Mouse (Mus musculus): ENCODE measurements around the gene Ranbp6. TPM values are rescaled to one million over a fixed set of nuclear protein-coding genes. Genes with fewer than 3 reads are reported as not detected.

Ranbp6 gene
- polyA plus RNA-seq, 1 experiment from 2014 or later, result 5.2 TPM

DNA sequence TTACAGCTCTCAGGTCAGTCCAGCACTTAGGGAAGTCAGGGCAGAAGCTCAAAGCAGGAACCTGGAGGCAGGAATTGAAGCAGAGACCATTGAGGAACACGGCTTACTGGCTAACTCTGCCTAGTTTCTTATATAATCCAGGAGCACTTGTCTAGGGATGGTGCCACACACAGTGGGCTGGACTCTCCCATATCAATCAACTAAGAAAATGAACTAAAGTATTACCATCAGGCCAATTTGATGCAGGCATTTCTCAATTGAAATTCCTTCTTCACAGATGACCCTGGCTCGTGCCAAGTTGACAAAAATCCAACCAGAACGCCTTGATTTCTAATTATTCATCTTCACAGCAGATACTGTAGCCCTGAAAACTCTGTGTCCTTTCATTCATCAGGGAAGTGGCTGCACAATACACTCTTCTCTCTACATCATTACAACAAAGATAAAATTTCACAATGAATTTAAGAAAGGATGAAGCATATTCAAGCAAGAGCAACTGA, 25.9 kb upstream of the Ranbp6 start:
- ATAC-seq (ENCODE audit: insufficient read depth), result no peak
- no peaks in the 10 kb centered on the region for H3K9me3 ChIP-seq (replicated peaks)
- H3K4me2 ChIP-seq, result no peak overlapping the region
- no peaks in the 10 kb centered on the region for H3K4me1 ChIP-seq (replicated peaks)
- no peak overlapping the region for H3K9ac ChIP-seq
- H3K4me3 ChIP-seq (replicated peaks), result no peak overlapping the region
- 48% methylated on average over 3 of the region's 3 CpGs for WGBS (ENCODE audit: insufficient replicate concordance)
- no peak overlapping the region for H3K27ac ChIP-seq (replicated peaks)
- no peaks in the 10 kb centered on the region for H3K36me3 ChIP-seq (replicated peaks)
- no peaks in the 10 kb centered on the region for H3K27me3 ChIP-seq

DNA sequence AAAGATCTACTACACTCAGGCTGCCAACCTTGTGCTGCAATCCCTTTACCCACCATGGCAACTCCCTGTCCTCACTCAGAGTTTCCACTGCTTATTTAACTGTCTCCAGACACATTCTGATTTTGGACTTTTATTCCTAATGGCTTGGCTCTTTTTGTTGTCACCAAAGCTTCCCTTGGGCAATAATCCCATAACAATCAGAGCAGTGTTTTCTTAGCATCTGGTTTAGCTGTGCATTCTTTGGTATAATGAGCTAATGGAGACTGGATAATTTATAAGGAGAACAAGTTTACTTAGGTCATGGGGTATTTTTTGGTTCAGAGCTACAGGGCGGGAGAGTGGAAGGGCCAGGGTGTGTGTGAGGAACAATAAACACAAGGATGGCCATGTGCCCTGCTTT, 25.4 kb upstream of the Ranbp6 start:
- WGBS (ENCODE audit: insufficient replicate concordance), result 75% methylated on average over 1 of the region's 1 CpGs
- Histone ChIP-seq H3K27ac (replicated peaks) (no peak overlapping the region), H3K36me3 (replicated peaks) (no peaks in the 10 kb centered on the region), H3K9me3 (replicated peaks) (no peaks in the 10 kb centered on the region), H3K4me3 (replicated peaks) (no peak overlapping the region), H3K27me3 (no peaks in the 10 kb centered on the region), H3K4me1 (replicated peaks) (no peaks in the 10 kb centered on the region), H3K4me2 (no peak overlapping the region), H3K9ac (no peak overlapping the region)
- ATAC-seq (ENCODE audit: insufficient read depth), result no peak

- no peak overlapping the region for H3K27ac ChIP-seq (replicated peaks)
- H3K9ac ChIP-seq, result no peak overlapping the region
- WGBS (ENCODE audit: insufficient replicate concordance), result 59% methylated on average over 3 of the region's 3 CpGs
- no peaks in the 10 kb centered on the region for H3K36me3 ChIP-seq (replicated peaks)
- H3K27me3 ChIP-seq, result no peaks in the 10 kb centered on the region
- H3K9me3 ChIP-seq (replicated peaks), result no peaks in the 10 kb centered on the region
- H3K4me3 ChIP-seq (replicated peaks), result no peak overlapping the region
- no peaks in the 10 kb centered on the region for H3K4me1 ChIP-seq (replicated peaks)
- no peak for ATAC-seq (ENCODE audit: insufficient read depth)
- no peak overlapping the region for H3K4me2 ChIP-seq
These were observed 22.7 kb upstream of the Ranbp6 start for GRCm38 (mm10) chr19:29835364-29836034.

DNA sequence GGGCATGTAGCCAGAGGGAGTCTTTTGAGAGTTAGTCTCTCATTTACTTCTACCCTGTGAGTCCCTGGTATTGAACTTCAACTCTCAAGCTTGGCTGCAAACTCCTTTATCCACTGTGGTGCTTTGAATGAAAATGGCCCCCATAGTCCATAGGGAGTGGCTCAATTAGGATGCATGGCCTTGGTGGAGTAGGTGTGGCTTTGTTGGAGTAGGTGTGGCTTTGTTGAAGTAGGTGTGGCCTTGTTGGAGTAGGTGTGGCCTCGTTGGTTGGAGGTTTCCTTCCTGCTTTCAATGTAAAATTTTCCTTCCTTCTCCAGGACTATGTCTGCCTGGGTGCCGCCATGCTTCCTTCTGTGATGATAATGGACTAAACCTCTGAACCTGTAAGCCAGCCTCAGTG, 18.1 kb upstream of the Ranbp6 start:
- WGBS (ENCODE audit: insufficient replicate concordance), result 59% methylated on average over 2 of the region's 2 CpGs
- no peaks in the 10 kb centered on the region for H3K36me3 ChIP-seq (replicated peaks)
- H3K27ac ChIP-seq (replicated peaks), result no peak overlapping the region
- H3K4me2 ChIP-seq, result no peak overlapping the region
- H3K27me3 ChIP-seq, result no peaks in the 10 kb centered on the region; the same call in 1 of the 2 replicates
- no peaks in the 10 kb centered on the region for H3K9me3 ChIP-seq (replicated peaks)
- H3K4me1 ChIP-seq (replicated peaks), result no peaks in the 10 kb centered on the region
- ATAC-seq (ENCODE audit: insufficient read depth), result no peak
- H3K4me3 ChIP-seq (replicated peaks), result no peak overlapping the region
- no peak overlapping the region for H3K9ac ChIP-seq

GRCm38 (mm10) chr19:29828558-29828957, 15.8 kb upstream of the Ranbp6 start:
- ATAC-seq (ENCODE audit: insufficient read depth), result no peak
- WGBS (ENCODE audit: insufficient replicate concordance), result 60% methylated on average over 5 of the region's 5 CpGs
- no peaks in the 10 kb centered on the region for H3K9me3 ChIP-seq (replicated peaks)
- no peaks in the 10 kb centered on the region; the same call in 1 of the 2 replicates for H3K27me3 ChIP-seq
- H3K27ac ChIP-seq (replicated peaks), result no peak overlapping the region
- no peak overlapping the region for H3K4me2 ChIP-seq
- H3K36me3 ChIP-seq (replicated peaks), result no peaks in the 10 kb centered on the region
- H3K4me1 ChIP-seq (replicated peaks), result peaks cover 7% of the 10 kb centered on the region; the same call in 1 of the 2 replicates
- no peak overlapping the region for H3K9ac ChIP-seq
- no peak overlapping the region for H3K4me3 ChIP-seq (replicated peaks)

DNA sequence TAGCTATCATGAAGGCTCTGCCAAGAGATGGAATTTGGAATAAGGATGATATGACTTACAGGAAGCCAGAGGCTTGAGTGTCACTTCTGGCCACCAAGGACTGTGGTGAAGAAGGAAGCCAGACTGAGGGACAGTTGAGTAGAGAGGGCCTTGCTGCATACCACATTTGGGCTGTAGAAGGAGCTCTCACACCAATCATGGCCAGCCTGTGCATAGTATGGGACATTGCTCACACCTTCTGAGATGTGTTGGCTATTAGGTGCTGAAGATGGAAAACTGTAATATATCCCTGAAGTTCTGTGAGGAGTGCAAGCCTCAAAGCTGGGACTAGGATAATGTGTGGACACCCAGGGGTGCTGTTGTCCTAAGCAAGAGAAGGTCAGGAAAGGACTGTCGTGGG, 13.9 kb upstream of the Ranbp6 start:
- ATAC-seq (ENCODE audit: insufficient read depth), result no peak
- no peak overlapping the region for H3K9ac ChIP-seq
- H3K4me3 ChIP-seq (replicated peaks), result no peak overlapping the region
- H3K27me3 ChIP-seq, result no peaks in the 10 kb centered on the region; the same call in 1 of the 2 replicates
- no peak overlapping the region for H3K27ac ChIP-seq (replicated peaks)
- WGBS (ENCODE audit: insufficient replicate concordance), result 44% methylated on average over 1 of the region's 1 CpGs
- H3K4me1 ChIP-seq (replicated peaks), result peaks cover 9% of the 10 kb centered on the region; the same call in 1 of the 2 replicates
- H3K4me2 ChIP-seq, result no peak overlapping the region
- H3K36me3 ChIP-seq (replicated peaks), result no peaks in the 10 kb centered on the region
- no peaks in the 10 kb centered on the region for H3K9me3 ChIP-seq (replicated peaks)

GRCm38 (mm10) chr19:29825003-29825402, 12.2 kb upstream of the Ranbp6 start:
- no peak for ATAC-seq (ENCODE audit: insufficient read depth)
- H3K4me1 ChIP-seq (replicated peaks), result peaks cover 9% of the 10 kb centered on the region; the same call in 1 of the 2 replicates
- H3K4me2 ChIP-seq, result no peak overlapping the region
- no peaks in the 10 kb centered on the region; the same call in 1 of the 2 replicates for H3K27me3 ChIP-seq
- no peaks in the 10 kb centered on the region for H3K36me3 ChIP-seq (replicated peaks)
- H3K9me3 ChIP-seq (replicated peaks), result no peaks in the 10 kb centered on the region
- no peak overlapping the region for H3K27ac ChIP-seq (replicated peaks)
- H3K4me3 ChIP-seq (replicated peaks), result no peak overlapping the region
- 8% methylated on average over 2 of the region's 2 CpGs for WGBS (ENCODE audit: insufficient replicate concordance)
- H3K9ac ChIP-seq, result no peak overlapping the region

GRCm38 (mm10) chr19:29824034-29824700, 11.4 kb upstream of the Ranbp6 start:
- H3K27me3 ChIP-seq, result no peaks in the 10 kb centered on the region; the same call in 1 of the 2 replicates
- no peak overlapping the region for H3K27ac ChIP-seq (replicated peaks)
- H3K9ac ChIP-seq, result no peak overlapping the region
- H3K9me3 ChIP-seq (replicated peaks), result no peaks in the 10 kb centered on the region
- no peak overlapping the region for H3K4me3 ChIP-seq (replicated peaks)
- peaks cover 9% of the 10 kb centered on the region; the same call in 1 of the 2 replicates for H3K4me1 ChIP-seq (replicated peaks)
- 48% methylated on average over 6 of the region's 6 CpGs for WGBS (ENCODE audit: insufficient replicate concordance)
- H3K4me2 ChIP-seq, result no peak overlapping the region
- no peaks in the 10 kb centered on the region for H3K36me3 ChIP-seq (replicated peaks)
- ATAC-seq (ENCODE audit: insufficient read depth), result no peak

GRCm38 (mm10) chr19:29823456-29824010, 10.8 kb upstream of the Ranbp6 start:
- H3K4me2 ChIP-seq, result no peak overlapping the region
- no peaks in the 10 kb centered on the region for H3K9me3 ChIP-seq (replicated peaks)
- peaks cover 9% of the 10 kb centered on the region; the same call in 1 of the 2 replicates for H3K4me1 ChIP-seq (replicated peaks)
- WGBS (ENCODE audit: insufficient replicate concordance), result 53% methylated on average over 12 of the region's 12 CpGs
- no peaks in the 10 kb centered on the region for H3K36me3 ChIP-seq (replicated peaks)
- H3K27ac ChIP-seq (replicated peaks), result no peak overlapping the region
- no peak for ATAC-seq (ENCODE audit: insufficient read depth)
- no peaks in the 10 kb centered on the region; the same call in 1 of the 2 replicates for H3K27me3 ChIP-seq
- no peak overlapping the region for H3K9ac ChIP-seq
- H3K4me3 ChIP-seq (replicated peaks), result no peak overlapping the region

- no peak overlapping the region for H3K4me2 ChIP-seq
- H3K36me3 ChIP-seq (replicated peaks), result no peaks in the 10 kb centered on the region
- ATAC-seq (ENCODE audit: insufficient read depth), result no peak
- H3K4me1 ChIP-seq (replicated peaks), result peaks cover 9% of the 10 kb centered on the region; the same call in 1 of the 2 replicates
- H3K27me3 ChIP-seq, result no peaks in the 10 kb centered on the region
- no peaks in the 10 kb centered on the region for H3K9me3 ChIP-seq (replicated peaks)
- no peak overlapping the region for H3K27ac ChIP-seq (replicated peaks)
- H3K4me3 ChIP-seq (replicated peaks), result no peak overlapping the region
- no peak overlapping the region for H3K9ac ChIP-seq
These were observed 8.2 kb upstream of the Ranbp6 start for GRCm38 (mm10) chr19:29820966-29821365.

DNA sequence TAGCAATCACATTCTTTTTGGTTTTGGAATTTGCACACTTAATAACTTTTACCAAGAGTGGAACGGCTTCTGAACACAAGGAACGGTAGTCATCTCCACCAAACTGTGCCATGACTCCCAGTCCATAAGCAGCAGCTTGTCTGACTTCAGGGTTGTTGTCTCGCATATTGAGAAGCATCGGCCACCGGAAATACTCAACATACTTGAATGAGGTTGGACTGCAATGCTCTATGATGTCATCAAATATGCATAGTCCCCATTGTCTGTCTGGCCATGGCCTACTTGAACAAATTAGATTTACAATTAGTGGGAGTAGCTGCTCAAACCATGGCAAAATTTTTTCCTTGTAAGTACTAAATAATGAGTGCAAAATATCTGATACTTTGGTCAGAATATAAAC, 2.8 kb downstream of the Ranbp6 start:
- no peak overlapping the region for H3K27ac ChIP-seq (replicated peaks)
- peaks cover 26% of the 10 kb centered on the region for H3K36me3 ChIP-seq (replicated peaks)
- H3K27me3 ChIP-seq, result 0 out of 2 replicates have a peak, but pooled peaks cover 3% of the 10 kb centered on the region
- H3K4me3 ChIP-seq (replicated peaks), result no peak overlapping the region
- no peak overlapping the region for H3K9ac ChIP-seq
- peaks cover 29% of the 10 kb centered on the region for H3K4me1 ChIP-seq (replicated peaks)
- no peaks in the 10 kb centered on the region for H3K9me3 ChIP-seq (replicated peaks)
- 82% methylated on average over 5 of the region's 5 CpGs for WGBS (ENCODE audit: insufficient replicate concordance)
- no peak for ATAC-seq (ENCODE audit: insufficient read depth)
- no peak overlapping the region for H3K4me2 ChIP-seq

Measured in liver, embryonic 15.5 days (tissue).